Mouse (Mus musculus) left cerebral cortex, postnatal 14 days (tissue): ENCODE data around the gene Pick1. TPM values are rescaled to one million over a fixed set of nuclear protein-coding genes. Genes with fewer than 3 reads are reported as not detected.

Source experiments
- DNase-seq, 2 experiments: peaks; one replicate each; pipeline ENCODE4 v3.0.0; 2021 to 2022; ENCODE audit warnings: low spot score in 2 of 2, mixed read lengths in 1 of 2
- intact Hi-C: fragments of 180-260 bp; cut with DNase I; formaldehyde crosslinking; loops from one replicate; pipeline ENCODE4 v1.15.1; 2025
- total RNA-seq, 2 experiments: library from RNA; stranded (reverse); gene quantifications; 2 replicates each; pipeline ENCODE4 v1.2.3; 2021

Pick1 gene
- total RNA-seq, 2 experiments from 2014 or later = 52.0 to 56.4 TPM

GRCm38 (mm10) chr15:79298553-79298952, 69.6 kb downstream of the Pick1 start:
- intact Hi-C loops = no loop called here
- no peak for DNase-seq

Other genes starting within 250 kb of the Pick1 start
- gene H1f0, start 200.7 kb upstream of the Pick1 start, total RNA-seq = 10 to 100 TPM; 73.5 to 88.2 TPM
- under 1 TPM in 1 of 2 experiments, not detected in 1; 0.44 TPM for gene Galr3, start 187.3 kb upstream of the Pick1 start, total RNA-seq
- gene Ankrd54, start 166.3 kb upstream of the Pick1 start, total RNA-seq = 10 to 100 TPM; 17.3 to 18.6 TPM
- 10 to 100 TPM; 80.6 to 81.3 TPM for gene Eif3l, start 154.0 kb upstream of the Pick1 start, total RNA-seq
- 10 to 100 TPM; 22.1 to 27.8 TPM for gene Micall1, start 120.3 kb upstream of the Pick1 start, total RNA-seq
- gene Polr2f, start 88.2 kb upstream of the Pick1 start, total RNA-seq = 100 to 1,000 TPM; 109 to 114 TPM
- gene 1700088E04Rik, start 87.9 kb upstream of the Pick1 start, total RNA-seq = 10 to 100 TPM; 10.8 to 13.3 TPM
- gene Sox10, start 63.9 kb upstream of the Pick1 start, total RNA-seq = 10 to 100 TPM; 24.0 to 35.5 TPM
- 1 to 10 TPM in 1 of 2 experiments, under 1 TPM in 1; 0.94 to 1.2 TPM for gene Gm49486, start 218 bp downstream of the Pick1 start, total RNA-seq
- gene Slc16a8, start 25.6 kb downstream of the Pick1 start, total RNA-seq = not detected
- 1 to 10 TPM; 3.3 to 7.0 TPM for gene Baiap2l2, start 56.4 kb downstream of the Pick1 start, total RNA-seq
- gene Pla2g6, start 99.2 kb downstream of the Pick1 start, total RNA-seq = 10 to 100 TPM; 21.5 to 23.0 TPM
- gene Maff, start 117.4 kb downstream of the Pick1 start, total RNA-seq = 1 to 10 TPM; 1.4 to 2.6 TPM
- 10 to 100 TPM; 56.2 to 56.8 TPM for gene Tmem184b, start 174.4 kb downstream of the Pick1 start, total RNA-seq
- gene Csnk1e, start 226.4 kb downstream of the Pick1 start, total RNA-seq = 100 to 1,000 TPM; 142 to 166 TPM